Mouse (Mus musculus): ENCODE measurements around the gene Gm10974. TPM values are rescaled to one million over a fixed set of nuclear protein-coding genes. Genes with fewer than 3 reads are reported as not detected.

The Gm10974 gene
- not detected in 2 replicates for total RNA-seq (2014; rRNA removed)
- not detected in 2 replicates for polyA plus RNA-seq (2012; rRNA removed)

GRCm38 (mm10) chr7:66365904-66366303 is at the start of gene Gm10974:
Gene Gm10974, plus strand, starts transcription at chr7:66365905.
- 78% methylated on average over 2 of the region's 2 CpGs for WGBS
- H3K4me1 ChIP-seq (ENCODE audit: control insufficient read depth, insufficient read depth, low read length), result peaks cover 2% of the 10 kb centered on the region; the same call in 1 of the 2 replicates
- DNase-seq (ENCODE audit: extremely low read depth, low read depth, low spot score), result peak; percentile 41
- no peak within 1 kb of the TSS for H3K4me3 ChIP-seq (ENCODE audit: insufficient read depth, low read depth, low read length)
- TF ChIP-seq CTCF (IDR thresholded peaks at IDR 0.05; ENCODE audit: low read depth, low read length), result no peak
- TF ChIP-seq POLR2A (IDR thresholded peaks at IDR 0.05; ENCODE audit: extremely low read depth, insufficient read depth, low read length), result no peak
- no peaks in the 10 kb centered on the region for H3K27me3 ChIP-seq (ENCODE audit: control insufficient read depth, insufficient read depth, low read length)
- H3K36me3 ChIP-seq (ENCODE audit: control insufficient read depth, insufficient read depth, low read length), result no peaks in the 10 kb centered on the region
- H3K27ac ChIP-seq (replicated peaks; ENCODE audit: insufficient read depth, low read depth, low read length), result peak within 1 kb of the TSS; percentile 23
- no peak within 1 kb of the TSS for H3K9ac ChIP-seq (ENCODE audit: low read depth, low read length)
- no peaks in the 10 kb centered on the region for H3K79me2 ChIP-seq (ENCODE audit: control insufficient read depth, insufficient read depth, low read length)

DNA sequence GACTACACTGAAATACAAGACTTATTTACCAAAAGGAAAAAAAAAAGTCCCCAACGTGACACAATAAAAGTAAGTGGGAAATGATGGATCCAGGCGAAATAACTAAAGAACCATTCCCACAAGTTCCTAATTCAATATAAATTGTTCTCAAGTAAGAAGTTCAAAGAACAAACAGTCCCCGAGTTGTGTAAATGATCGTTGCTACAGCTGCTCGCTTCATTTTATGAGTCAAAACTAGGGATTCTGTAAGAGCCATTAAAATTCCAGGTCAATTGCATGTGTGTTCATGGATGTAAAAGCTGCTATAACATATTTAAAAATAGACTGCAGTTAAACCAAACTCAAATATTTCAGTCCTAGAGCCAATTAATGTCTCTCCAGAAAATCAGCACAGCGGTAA is 47.6 kb upstream of the Gm10974 start:
- no peaks in the 10 kb centered on the region for H3K27me3 ChIP-seq (ENCODE audit: control insufficient read depth, insufficient read depth, low read length)

GRCm38 (mm10) chr7:66320996-66321395 is 44.7 kb upstream of the Gm10974 start:
- H3K79me2 ChIP-seq (ENCODE audit: control insufficient read depth, insufficient read depth, low read length), result no peaks in the 10 kb centered on the region
- no peak overlapping the region for H3K27ac ChIP-seq (replicated peaks; ENCODE audit: insufficient read depth, low read depth, low read length)
- peaks cover 6% of the 10 kb centered on the region for H3K36me3 ChIP-seq (ENCODE audit: control insufficient read depth, insufficient read depth, low read length)
- DNase-seq (ENCODE audit: extremely low read depth, low read depth, low spot score), result peak; percentile 64
- no peak overlapping the region for H3K9ac ChIP-seq (ENCODE audit: low read depth, low read length)
- 58% methylated on average over 5 of the region's 5 CpGs for WGBS
- H3K4me3 ChIP-seq (ENCODE audit: insufficient read depth, low read depth, low read length), result no peak overlapping the region
- TF ChIP-seq CTCF (IDR thresholded peaks at IDR 0.05; ENCODE audit: low read depth, low read length), result no peak
- TF ChIP-seq POLR2A (IDR thresholded peaks at IDR 0.05; ENCODE audit: extremely low read depth, insufficient read depth, low read length), result no peak
- no peaks in the 10 kb centered on the region for H3K27me3 ChIP-seq (ENCODE audit: control insufficient read depth, insufficient read depth, low read length)
- H3K4me1 ChIP-seq (ENCODE audit: control insufficient read depth, insufficient read depth, low read length), result no peaks in the 10 kb centered on the region

More for the DNA sequence above, 47.6 kb upstream of the Gm10974 start:
- H3K9ac ChIP-seq (ENCODE audit: low read depth, low read length), result no peak overlapping the region
- H3K79me2 ChIP-seq (ENCODE audit: control insufficient read depth, insufficient read depth, low read length), result no peaks in the 10 kb centered on the region
- DNase-seq (ENCODE audit: extremely low read depth, low read depth, low spot score), result no peak
- no peaks in the 10 kb centered on the region for H3K4me1 ChIP-seq (ENCODE audit: control insufficient read depth, insufficient read depth, low read length)
- TF ChIP-seq POLR2A (IDR thresholded peaks at IDR 0.05; ENCODE audit: extremely low read depth, insufficient read depth, low read length) (no peak), CTCF (IDR thresholded peaks at IDR 0.05; ENCODE audit: low read depth, low read length) (no peak)
- H3K4me3 ChIP-seq (ENCODE audit: insufficient read depth, low read depth, low read length), result no peak overlapping the region
- H3K27ac ChIP-seq (replicated peaks; ENCODE audit: insufficient read depth, low read depth, low read length), result no peak overlapping the region
- WGBS, result 94% methylated on average over 6 of the region's 6 CpGs
- peaks cover 4% of the 10 kb centered on the region for H3K36me3 ChIP-seq (ENCODE audit: control insufficient read depth, insufficient read depth, low read length)

DNA sequence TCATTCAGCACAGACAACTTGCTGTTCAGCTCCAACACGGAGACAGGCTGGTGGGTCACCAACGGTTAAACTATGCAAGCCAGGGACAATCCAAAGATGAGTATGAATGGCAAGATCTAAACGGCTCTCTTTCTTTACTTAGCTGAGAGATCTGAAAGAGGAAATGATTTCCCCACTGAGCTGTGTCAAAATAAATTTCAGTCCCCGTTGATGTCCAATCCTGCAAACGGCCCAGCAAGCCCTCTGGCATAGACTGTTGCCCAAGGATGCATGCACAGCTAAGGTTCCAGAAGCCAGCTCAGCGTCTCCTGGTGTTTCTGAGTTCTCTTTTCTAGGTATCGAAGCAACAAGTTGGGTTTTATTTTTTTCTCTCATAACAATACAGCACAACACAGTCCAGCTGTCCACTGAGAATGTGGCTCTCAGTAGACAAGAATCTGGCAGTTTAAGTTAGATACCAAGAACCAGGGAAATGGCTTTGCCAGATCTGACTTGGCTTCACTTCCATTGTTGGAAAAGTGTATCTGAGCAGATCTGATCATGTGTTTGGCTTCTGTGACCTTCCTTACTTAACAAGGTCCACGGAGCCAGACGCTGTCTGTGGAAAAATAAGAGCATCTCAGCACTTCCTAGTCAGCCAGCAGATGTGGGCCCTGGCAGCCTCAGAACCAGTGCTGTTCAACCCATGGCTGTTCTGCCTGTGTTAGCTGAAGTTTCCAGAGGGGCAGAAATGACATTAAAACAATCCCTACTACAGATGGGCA is 42.3 kb upstream of the Gm10974 start:
- WGBS, result 68% methylated on average over 9 of the region's 9 CpGs
- peaks cover 5% of the 10 kb centered on the region for H3K36me3 ChIP-seq (ENCODE audit: control insufficient read depth, insufficient read depth, low read length)
- TF ChIP-seq CTCF (IDR thresholded peaks at IDR 0.05; ENCODE audit: low read depth, low read length) (no peak), POLR2A (IDR thresholded peaks at IDR 0.05; ENCODE audit: extremely low read depth, insufficient read depth, low read length) (no peak)
- H3K4me1 ChIP-seq (ENCODE audit: control insufficient read depth, insufficient read depth, low read length), result no peaks in the 10 kb centered on the region
- no peaks in the 10 kb centered on the region for H3K79me2 ChIP-seq (ENCODE audit: control insufficient read depth, insufficient read depth, low read length)
- H3K27me3 ChIP-seq (ENCODE audit: control insufficient read depth, insufficient read depth, low read length), result no peaks in the 10 kb centered on the region
- no peak overlapping the region for H3K27ac ChIP-seq (replicated peaks; ENCODE audit: insufficient read depth, low read depth, low read length)
- DNase-seq (ENCODE audit: extremely low read depth, low read depth, low spot score), result peak; percentile 52
- no peak overlapping the region for H3K9ac ChIP-seq (ENCODE audit: low read depth, low read length)
- no peak overlapping the region for H3K4me3 ChIP-seq (ENCODE audit: insufficient read depth, low read depth, low read length)

DNA sequence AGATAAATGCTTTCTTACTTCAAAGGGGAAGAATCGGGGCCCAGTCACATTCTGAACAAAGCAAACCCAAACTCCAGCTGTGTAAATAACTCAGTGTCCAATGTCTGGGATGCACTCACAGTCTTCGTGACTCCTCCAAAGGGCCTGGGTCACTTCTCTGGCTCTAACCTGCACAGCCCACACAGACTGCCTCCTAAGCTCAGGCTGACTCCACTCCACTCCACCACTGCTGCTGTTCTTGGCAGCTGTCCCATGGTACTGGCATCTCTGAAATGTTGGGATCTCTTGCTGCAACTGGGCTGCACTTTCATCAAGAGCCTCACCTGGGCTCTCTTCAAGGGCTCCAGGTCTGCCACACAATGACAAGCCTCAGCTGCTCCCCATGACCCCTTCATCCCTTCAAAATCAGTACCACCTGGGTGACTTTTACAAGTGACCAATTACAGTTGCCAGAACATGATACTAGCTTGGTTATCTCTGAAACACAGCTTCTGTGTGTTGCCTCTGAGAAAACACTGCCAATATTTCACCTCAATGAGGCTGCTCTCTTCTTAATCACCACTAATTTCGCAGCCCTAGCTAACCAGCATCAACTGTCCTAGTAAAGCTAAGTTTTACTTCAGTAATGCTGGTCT is 40.2 kb upstream of the Gm10974 start:
- Histone ChIP-seq H3K79me2 (ENCODE audit: control insufficient read depth, insufficient read depth, low read length) (no peaks in the 10 kb centered on the region), H3K4me1 (ENCODE audit: control insufficient read depth, insufficient read depth, low read length) (no peaks in the 10 kb centered on the region), H3K9ac (ENCODE audit: low read depth, low read length) (no peak overlapping the region), H3K27me3 (ENCODE audit: control insufficient read depth, insufficient read depth, low read length) (no peaks in the 10 kb centered on the region), H3K36me3 (ENCODE audit: control insufficient read depth, insufficient read depth, low read length) (peaks cover 11% of the 10 kb centered on the region), H3K4me3 (ENCODE audit: insufficient read depth, low read depth, low read length) (no peak overlapping the region), H3K27ac (replicated peaks; ENCODE audit: insufficient read depth, low read depth, low read length) (no peak overlapping the region)
- no peak for TF ChIP-seq POLR2A (IDR thresholded peaks at IDR 0.05; ENCODE audit: extremely low read depth, insufficient read depth, low read length)
- TF ChIP-seq CTCF (IDR thresholded peaks at IDR 0.05; ENCODE audit: low read depth, low read length), result no peak
- DNase-seq (ENCODE audit: extremely low read depth, low read depth, low spot score), result no peak
- WGBS, result 90% methylated on average over 3 of the region's 3 CpGs

DNA sequence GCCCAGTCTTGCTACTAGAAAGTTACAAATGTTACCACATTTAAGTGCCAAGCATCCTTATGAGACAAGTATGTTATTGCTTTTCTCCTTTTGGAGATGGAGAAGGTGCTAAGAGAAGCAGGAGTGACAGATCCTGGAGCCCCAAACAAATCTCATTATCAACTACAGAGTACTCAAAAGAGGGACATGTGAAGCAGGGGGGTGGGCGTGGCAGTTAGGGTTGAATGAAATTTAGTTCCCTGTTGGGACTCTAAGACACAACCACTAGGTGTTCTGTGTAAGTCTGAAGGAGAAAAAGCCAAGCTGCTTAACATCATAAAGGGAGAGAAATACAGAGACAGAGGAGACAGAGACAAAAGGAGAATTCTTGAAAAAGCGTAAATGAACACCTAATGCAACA is 38.2 kb upstream of the Gm10974 start:
- no peak for TF ChIP-seq CTCF (IDR thresholded peaks at IDR 0.05; ENCODE audit: low read depth, low read length)
- no peak for TF ChIP-seq POLR2A (IDR thresholded peaks at IDR 0.05; ENCODE audit: extremely low read depth, insufficient read depth, low read length)
- Histone ChIP-seq H3K4me3 (ENCODE audit: insufficient read depth, low read depth, low read length) (no peak overlapping the region), H3K9ac (ENCODE audit: low read depth, low read length) (no peak overlapping the region), H3K36me3 (ENCODE audit: control insufficient read depth, insufficient read depth, low read length) (peaks cover 11% of the 10 kb centered on the region), H3K79me2 (ENCODE audit: control insufficient read depth, insufficient read depth, low read length) (no peaks in the 10 kb centered on the region), H3K4me1 (ENCODE audit: control insufficient read depth, insufficient read depth, low read length) (no peaks in the 10 kb centered on the region), H3K27me3 (ENCODE audit: control insufficient read depth, insufficient read depth, low read length) (no peaks in the 10 kb centered on the region), H3K27ac (replicated peaks; ENCODE audit: insufficient read depth, low read depth, low read length) (no peak overlapping the region)
- no peak for DNase-seq (ENCODE audit: extremely low read depth, low read depth, low spot score)
- WGBS, result 100% methylated on average over 2 of the region's 2 CpGs
